Mouse (Mus musculus): ENCODE results near the gene Rhot2.

GRCm38 (mm10) chr17:25796951-25797369 lies 47.7 kb downstream of the Rhot2 start, which contains the start of gene Metrn:
- TF ChIP-seq POLR2A (IDR thresholded peaks at IDR 0.05; ENCODE audit: borderline replicate concordance, insufficient read depth, low read length) (no peak), CTCF (IDR thresholded peaks at IDR 0.05; ENCODE audit: borderline replicate concordance, insufficient read depth, low read depth, low read length) (no peak)
